Mouse (Mus musculus) C2C12 (cell line): ENCODE measurements around the gene Prcd. TPM values are rescaled to one million over a fixed set of nuclear protein-coding genes. Genes with fewer than 3 reads are reported as not detected.
A peak's percentile ranks its signal among the peaks of the same experiment; 100 is the strongest.

Experiments used
- H3K27me3 ChIP-seq: one replicate; pipeline ENCODE4 v1.6.1; 2011; ENCODE audit not compliant: control insufficient read depth, insufficient read depth, insufficient read length
- H3K36me3 ChIP-seq: one replicate; pipeline ENCODE4 v1.6.1; 2011; ENCODE audit not compliant: control insufficient read depth, insufficient read depth
- H3K4me3 ChIP-seq: one replicate; pipeline ENCODE4 v1.5.1; 2011; ENCODE audit warnings: mild to moderate bottlenecking, control low read depth; ENCODE audit not compliant: poor library complexity, insufficient read depth, severe bottlenecking
- H3K79me2 ChIP-seq: one replicate; pipeline ENCODE4 v1.6.1; 2011; ENCODE audit not compliant: control insufficient read depth, insufficient read depth
- H3K79me3 ChIP-seq: one replicate; pipeline ENCODE4 v1.6.1; 2011; ENCODE audit warnings: low read depth, control low read depth
- H3ac ChIP-seq: one replicate; pipeline ENCODE3; 2011; ENCODE audit warnings: low read depth; ENCODE audit not compliant: control insufficient read depth, insufficient read length
- CEBPB ChIP-seq: IDR thresholded peaks from one replicate; pipeline ENCODE4 v1.6.1; 2011; ENCODE audit warnings: low read depth, mild to moderate bottlenecking, control low read depth, moderate library complexity
- CTCF ChIP-seq: IDR thresholded peaks from one replicate; pipeline ENCODE4 v1.5.1; 2011; ENCODE audit not compliant: control insufficient read depth, insufficient read depth, insufficient read length
- FOSL1 ChIP-seq: IDR thresholded peaks from one replicate; pipeline ENCODE4 v1.8.0; 2011; ENCODE audit warnings: mild to moderate bottlenecking, low read length; ENCODE audit not compliant: poor library complexity, insufficient read depth, severe bottlenecking
- MAX ChIP-seq: IDR thresholded peaks from one replicate; pipeline ENCODE4 v1.6.1; 2011; ENCODE audit warnings: mild to moderate bottlenecking, control low read depth
- MYOD1 ChIP-seq: IDR thresholded peaks from one replicate; pipeline ENCODE4 v1.6.1; 2011; ENCODE audit warnings: low read depth; ENCODE audit not compliant: control insufficient read depth, insufficient read length
- MYOG ChIP-seq: IDR thresholded peaks from one replicate; pipeline ENCODE4 v1.6.1; 2011; ENCODE audit not compliant: control insufficient read depth, insufficient read length; ENCODE audit errors: extremely low read depth
- USF1 ChIP-seq: IDR thresholded peaks from one replicate; pipeline ENCODE4 v1.6.1; 2011; ENCODE audit warnings: low read depth, mild to moderate bottlenecking, control low read depth, moderate library complexity
- polyA plus RNA-seq: library from polyadenylated mRNA; unstranded; fragments of >200 nt; fragmentation: generic; extraction: Trizol; gene quantifications from one replicate; pipeline ENCODE4 v1.2.1, GENCODE M21; 2012; ENCODE audit warnings: missing spikeins

Gene Prcd
- polyA plus RNA-seq, 1 experiment: 1.2 TPM

- Histone ChIP-seq H3K4me3 (no peak overlapping the region), H3K27me3 (peaks cover 3% of the 10 kb centered on the region), H3K79me3 (no peaks in the 10 kb centered on the region), H3K36me3 (no peaks in the 10 kb centered on the region), H3K79me2 (no peaks in the 10 kb centered on the region), H3ac (peak overlapping the region; percentile 52)
- TF ChIP-seq MYOD1 (peak; percentile 73), MAX (no peak)
These were observed 4.9 kb downstream of the Prcd start for GRCm38 (mm10) chr11:116658238-116658637.

GRCm38 (mm10) chr11:116659027-116659621, 5.8 kb downstream of the Prcd start:
- Histone ChIP-seq H3K36me3 (no peaks in the 10 kb centered on the region), H3K79me3 (no peaks in the 10 kb centered on the region), H3K79me2 (no peaks in the 10 kb centered on the region), H3ac (no peak overlapping the region), H3K27me3 (no peaks in the 10 kb centered on the region), H3K4me3 (no peak overlapping the region)
- no peak for TF ChIP-seq CTCF
- TF ChIP-seq MAX: no peak
- TF ChIP-seq MYOD1: no peak
- no peak for TF ChIP-seq USF1
- no peak for TF ChIP-seq CEBPB
- no peak for TF ChIP-seq FOSL1
- TF ChIP-seq MYOG: no peak

GRCm38 (mm10) chr11:116660181-116660580, 6.8 kb downstream of the Prcd start:
- Histone ChIP-seq H3K79me2 (no peaks in the 10 kb centered on the region), H3K79me3 (no peaks in the 10 kb centered on the region), H3K4me3 (no peak overlapping the region), H3K36me3 (no peaks in the 10 kb centered on the region), H3ac (no peak overlapping the region), H3K27me3 (no peaks in the 10 kb centered on the region)
- TF ChIP-seq USF1: no peak
- no peak for TF ChIP-seq CTCF
- TF ChIP-seq FOSL1: no peak
- no peak for TF ChIP-seq MYOG
- no peak for TF ChIP-seq MYOD1
- no peak for TF ChIP-seq CEBPB
- no peak for TF ChIP-seq MAX

- no peaks in the 10 kb centered on the region for H3K79me3 ChIP-seq
- H3K27me3 ChIP-seq: no peaks in the 10 kb centered on the region
- no peak overlapping the region for H3K4me3 ChIP-seq
- TF ChIP-seq MYOD1 (no peak), CEBPB (no peak), USF1 (no peak), MAX (no peak), FOSL1 (no peak), CTCF (no peak), MYOG (no peak)
- H3ac ChIP-seq: no peak overlapping the region
- no peaks in the 10 kb centered on the region for H3K79me2 ChIP-seq
- H3K36me3 ChIP-seq: no peaks in the 10 kb centered on the region
These were observed 8.1 kb downstream of the Prcd start for GRCm38 (mm10) chr11:116661291-116661947.

GRCm38 (mm10) chr11:116661948-116662377, 8.6 kb downstream of the Prcd start:
- TF ChIP-seq MAX: no peak
- TF ChIP-seq CTCF: no peak
- TF ChIP-seq USF1: no peak
- no peak for TF ChIP-seq FOSL1
- TF ChIP-seq MYOG: no peak
- TF ChIP-seq MYOD1: no peak
- TF ChIP-seq CEBPB: no peak
- no peak overlapping the region for H3ac ChIP-seq
- no peaks in the 10 kb centered on the region for H3K79me2 ChIP-seq
- no peaks in the 10 kb centered on the region for H3K27me3 ChIP-seq
- H3K4me3 ChIP-seq: no peak overlapping the region
- H3K36me3 ChIP-seq: no peaks in the 10 kb centered on the region
- H3K79me3 ChIP-seq: no peaks in the 10 kb centered on the region

GRCm38 (mm10) chr11:116665289-116665688, 12.0 kb downstream of the Prcd start:
- no peak overlapping the region for H3K4me3 ChIP-seq
- peaks cover 4% of the 10 kb centered on the region for H3K27me3 ChIP-seq
- H3ac ChIP-seq: no peak overlapping the region
- no peaks in the 10 kb centered on the region for H3K79me3 ChIP-seq
- TF ChIP-seq CTCF (no peak), CEBPB (no peak), FOSL1 (no peak), USF1 (no peak), MYOG (no peak), MYOD1 (no peak), MAX (no peak)
- no peaks in the 10 kb centered on the region for H3K36me3 ChIP-seq
- no peaks in the 10 kb centered on the region for H3K79me2 ChIP-seq
